Mouse (Mus musculus): ENCODE measurements around the gene Hist1h3g.
"Not testable (repeated sequence)": the region's sequence is repeated elsewhere in the genome, so short reads cannot be mapped to it uniquely, and the experiment has no call there.

Hist1h3g gene

DNA sequence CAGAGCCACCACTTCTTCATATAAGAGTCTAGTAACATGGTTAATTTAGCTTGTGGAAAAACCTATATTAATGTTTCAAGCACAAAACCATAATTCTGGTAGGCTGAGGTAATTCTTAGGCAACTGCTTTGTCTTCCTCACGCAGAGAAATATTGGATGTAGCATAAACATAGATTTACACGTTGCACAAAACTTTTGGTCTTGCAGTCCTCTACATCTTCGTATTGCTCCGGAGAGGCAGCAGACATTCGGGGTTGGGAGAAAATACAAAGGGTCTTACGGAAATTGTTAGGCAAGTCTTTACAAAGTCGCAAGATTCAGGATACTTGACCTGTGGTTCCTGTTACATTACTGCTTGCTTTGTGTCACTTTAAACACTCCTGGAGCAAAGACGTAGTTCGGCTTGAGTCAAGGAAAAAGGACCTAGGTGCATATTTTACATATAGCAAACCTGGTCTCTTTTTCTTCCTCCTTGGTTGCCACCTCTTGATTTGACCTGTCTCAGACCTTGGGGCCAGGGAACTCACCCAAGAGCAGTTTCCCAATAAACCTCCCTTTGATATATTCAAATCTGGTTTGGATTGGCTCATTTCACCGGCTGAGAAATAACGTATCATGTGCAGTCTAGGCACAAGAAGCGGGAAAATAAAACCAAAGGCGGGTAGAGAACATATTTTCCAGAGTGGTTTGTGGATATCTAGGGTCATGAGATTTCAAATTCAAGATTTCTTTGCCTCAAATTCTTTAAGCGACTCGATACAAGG, 672 bp upstream of the Hist1h3g start:
- DNase-seq (ENCODE audit: low read depth, low spot score) = peak; percentile 84

DNA sequence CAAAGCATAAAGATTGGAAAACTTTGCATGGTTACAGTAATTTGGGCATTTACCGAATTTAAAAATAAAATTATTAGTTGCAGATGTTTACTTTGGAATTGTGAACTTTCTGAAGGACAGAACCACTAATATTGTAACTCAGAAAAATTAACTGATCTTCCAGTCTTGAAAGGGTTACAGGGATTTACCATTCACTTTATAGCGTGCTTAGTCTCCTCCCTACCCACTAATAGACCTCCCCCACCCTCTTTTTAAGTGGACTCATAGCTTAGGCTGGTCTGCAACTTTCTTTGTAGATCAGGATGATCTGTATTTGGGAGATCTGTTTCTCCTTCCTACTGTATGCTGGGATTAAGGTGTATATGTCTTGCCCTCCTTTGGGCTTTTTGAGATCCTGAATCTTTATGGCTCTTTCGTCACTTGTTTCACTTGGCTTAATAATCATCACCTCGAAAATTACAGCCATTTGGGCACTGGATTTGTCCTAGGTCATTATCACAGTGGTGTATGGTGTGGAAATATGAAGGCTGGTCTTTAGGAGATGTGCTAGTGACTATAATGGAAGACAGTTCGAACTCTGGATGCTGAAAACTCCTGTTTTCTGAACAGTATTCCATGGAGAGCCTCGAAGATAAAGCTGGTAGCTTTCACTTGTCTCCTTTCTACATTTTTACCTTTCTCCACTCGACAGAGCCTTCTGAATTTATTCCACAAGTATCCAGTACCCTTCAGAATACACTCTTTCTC, 1.0 kb downstream of the Hist1h3g start:
- no peak for DNase-seq (ENCODE audit: low read depth, low spot score)

DNA sequence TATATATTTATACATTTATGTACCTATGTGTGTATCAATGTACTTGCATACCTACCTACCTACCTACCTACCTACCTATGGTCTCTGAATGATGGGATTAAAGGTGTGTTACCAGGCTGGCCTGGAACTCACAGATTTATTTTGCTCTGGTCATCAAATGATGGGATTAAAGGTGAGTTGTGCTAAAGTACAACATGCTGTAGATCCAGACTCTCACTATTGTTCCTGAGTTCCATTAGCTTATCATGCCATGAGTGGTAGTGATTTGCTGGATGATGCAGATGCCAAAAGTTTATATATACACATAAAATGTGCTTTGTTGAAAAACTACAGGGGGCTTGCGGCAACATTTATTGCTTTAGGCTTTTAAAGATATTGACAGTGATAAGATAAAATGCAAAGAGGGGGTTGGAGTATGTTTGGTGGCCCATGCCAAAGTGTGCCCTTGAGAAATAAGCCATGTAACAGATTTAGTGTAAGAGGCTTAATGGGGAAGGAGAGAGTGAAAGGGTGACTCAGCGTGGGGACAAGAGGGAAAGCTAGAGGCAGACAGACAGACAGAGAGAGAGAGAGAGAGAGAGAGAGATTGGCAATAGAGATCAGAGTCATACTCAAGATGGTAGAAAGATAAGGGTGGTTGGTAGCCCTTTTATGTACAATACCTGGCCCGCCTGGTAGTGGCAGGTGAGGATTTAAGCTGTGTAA, 1.9 kb downstream of the Hist1h3g start:
- DNase-seq (ENCODE audit: low read depth, low spot score) = no peak

DNA sequence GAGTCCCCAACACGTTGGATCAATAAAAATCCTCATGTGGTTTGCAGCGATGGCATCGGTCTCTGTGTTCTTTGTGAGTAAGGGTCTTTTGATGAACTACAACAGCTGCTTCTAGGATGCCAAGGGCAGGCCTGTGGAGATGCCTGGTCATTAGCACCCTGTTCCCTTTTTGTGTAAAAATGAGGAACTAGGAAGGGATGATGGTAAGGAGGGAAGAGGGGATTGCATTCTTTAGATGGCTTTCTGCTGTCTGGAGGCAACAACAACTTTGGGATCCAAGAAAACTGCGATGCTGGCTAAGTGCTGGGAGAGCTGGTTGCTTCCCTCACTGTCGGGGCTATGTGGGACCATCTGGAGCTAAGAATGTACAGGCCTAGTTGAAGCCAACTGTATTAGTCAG, 3.0 kb downstream of the Hist1h3g start:
- DNase-seq (ENCODE audit: low read depth, low spot score) = no peak

DNA sequence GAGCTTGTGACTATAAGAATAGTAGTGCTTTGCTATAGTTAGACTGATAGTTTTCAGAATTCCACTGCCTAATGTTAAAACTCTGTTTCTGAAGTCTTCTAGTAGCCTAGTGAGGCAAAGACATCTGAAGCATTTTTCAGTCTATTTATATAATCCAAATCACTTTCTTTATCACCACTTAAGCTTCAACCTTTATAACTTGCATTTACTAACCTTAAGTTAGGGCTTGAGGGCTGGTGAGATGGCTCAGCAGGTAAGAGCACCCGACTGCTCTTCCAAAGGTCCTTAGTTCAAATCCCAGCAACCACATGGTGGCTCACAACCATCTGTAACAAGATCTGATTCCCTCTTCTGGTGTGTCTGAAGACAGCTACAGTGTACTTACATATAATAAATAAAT, 4.6 kb downstream of the Hist1h3g start:
- not testable (repeated sequence) for DNase-seq (ENCODE audit: low read depth, low spot score)

DNA sequence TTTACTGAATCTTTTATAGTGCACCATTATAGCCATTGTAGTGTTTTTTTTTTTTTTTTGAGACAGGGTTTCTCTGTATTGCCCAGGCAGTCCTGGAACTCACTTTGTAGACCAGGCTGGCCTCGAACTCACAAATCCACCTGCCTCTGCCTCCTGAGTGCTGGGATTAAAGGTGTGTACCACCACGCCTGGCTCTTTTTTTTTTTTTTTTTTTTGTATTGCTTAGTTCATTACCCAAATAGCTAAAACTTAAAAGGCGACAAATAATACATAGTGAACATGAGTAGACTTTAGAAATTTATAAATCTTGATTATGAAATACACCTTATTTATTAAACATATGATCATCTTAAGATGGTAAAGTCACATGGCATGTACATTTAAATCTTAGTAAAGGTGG, 6.3 kb downstream of the Hist1h3g start:
- DNase-seq (ENCODE audit: low read depth, low spot score) = no peak

DNA sequence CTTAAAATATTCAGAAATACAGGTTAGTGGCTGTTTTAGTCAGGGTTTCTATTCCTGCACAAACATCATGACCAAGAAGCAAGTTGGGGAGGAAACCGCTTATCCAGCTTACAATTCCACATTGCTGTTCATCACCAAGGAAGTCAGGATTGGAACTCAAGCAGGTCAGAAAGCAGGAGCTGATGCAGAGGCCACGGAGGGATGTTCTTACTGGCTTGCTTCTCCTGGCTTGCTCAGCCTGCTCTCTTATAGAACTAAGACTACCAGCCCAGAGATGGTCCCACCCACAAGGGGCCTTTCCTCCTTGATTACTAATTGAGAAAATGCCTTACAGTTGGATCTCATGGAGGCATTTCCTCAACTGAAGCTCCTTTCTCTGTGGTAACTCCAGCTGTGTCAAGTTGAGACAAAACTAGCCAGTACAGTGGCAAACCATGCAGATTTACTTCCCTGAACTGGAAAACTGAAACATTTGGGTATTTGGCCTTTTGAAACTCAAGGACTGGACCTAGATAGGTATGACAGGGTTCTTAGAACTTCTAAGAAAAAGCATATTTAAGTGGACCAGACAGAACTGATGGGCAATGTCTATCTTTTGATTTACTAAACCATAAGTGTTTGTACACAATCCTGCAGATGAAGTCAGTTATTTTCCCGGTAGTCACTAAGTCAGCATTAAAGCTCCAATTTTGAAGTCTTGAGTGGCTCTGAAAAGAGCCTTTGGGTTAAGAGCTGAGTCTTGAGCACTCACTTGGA, 7.2 kb downstream of the Hist1h3g start:
- not testable (repeated sequence) for DNase-seq (ENCODE audit: low read depth, low spot score)

DNA sequence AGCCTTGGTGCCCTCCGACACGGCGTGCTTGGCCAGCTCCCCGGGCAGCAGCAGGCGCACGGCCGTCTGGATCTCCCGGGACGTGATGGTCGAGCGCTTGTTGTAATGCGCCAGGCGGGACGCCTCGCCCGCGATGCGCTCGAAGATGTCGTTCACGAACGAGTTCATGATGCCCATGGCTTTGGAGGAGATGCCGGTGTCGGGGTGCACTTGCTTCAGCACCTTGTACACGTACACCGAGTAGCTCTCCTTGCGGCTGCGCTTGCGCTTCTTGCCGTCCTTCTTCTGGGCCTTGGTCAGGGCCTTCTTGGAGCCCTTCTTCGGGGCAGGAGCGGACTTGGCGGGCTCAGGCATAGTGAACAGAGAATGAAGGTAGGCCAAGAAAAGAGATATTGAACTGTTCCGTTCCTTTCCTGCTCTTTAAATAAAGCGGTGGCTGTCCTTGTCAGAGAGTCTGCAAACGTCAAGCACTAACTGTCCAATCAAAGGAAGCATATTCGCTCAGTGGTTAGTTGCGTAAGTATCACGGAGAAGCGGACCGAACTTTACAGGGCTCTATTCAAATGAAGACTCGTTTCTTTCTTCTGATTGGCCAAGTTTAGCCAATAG, 7.9 kb downstream of the Hist1h3g start, which contains the start of gene Hist1h2bh:
TSS of gene Hist1h2bh (minus strand) at position 394 of the 609 bp plus-strand sequence.
- peak; percentile 95 for DNase-seq (ENCODE audit: low read depth, low spot score)

DNA sequence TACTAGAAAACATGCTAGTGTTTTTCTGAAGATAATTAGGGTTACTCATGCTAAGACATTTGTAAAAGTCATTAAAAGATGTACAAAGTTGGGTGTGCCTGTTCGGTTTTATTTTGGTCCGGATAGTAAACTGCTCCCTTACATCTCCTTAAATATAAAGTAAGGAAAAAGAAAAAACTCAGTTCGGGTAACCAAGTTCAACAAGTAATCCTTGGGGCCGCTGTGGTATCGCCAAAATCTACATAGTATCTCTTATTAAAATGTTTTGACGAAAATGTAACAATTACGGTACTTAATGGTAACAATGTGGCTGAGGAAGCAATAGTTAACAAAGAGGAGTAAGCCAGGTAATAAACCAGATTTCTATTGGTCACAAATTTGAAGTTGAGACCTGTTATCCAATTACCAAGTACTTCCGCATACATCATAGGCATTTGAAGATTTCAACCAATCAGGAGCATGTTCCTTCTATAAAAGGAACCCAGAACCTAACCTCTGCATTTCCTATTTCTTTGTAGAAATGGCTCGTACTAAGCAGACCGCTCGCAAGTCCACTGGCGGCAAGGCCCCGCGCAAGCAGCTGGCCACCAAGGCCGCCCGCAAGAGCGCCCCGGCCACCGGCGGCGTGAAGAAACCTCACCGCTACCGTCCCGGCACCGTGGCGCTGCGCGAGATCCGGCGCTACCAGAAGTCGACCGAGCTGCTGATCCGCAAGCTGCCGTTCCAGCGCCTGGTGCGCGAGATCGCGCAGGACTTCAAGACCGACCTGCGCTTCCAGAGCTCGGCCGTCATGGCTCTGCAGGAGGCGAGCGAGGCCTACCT, 9.0 kb downstream of the Hist1h3g start, which contains the start of gene Hist1h3f:
TSS of gene Hist1h3f (plus strand) at position 88 of the 822 bp plus-strand sequence.
- peak; percentile 97 for DNase-seq (ENCODE audit: low read depth, low spot score)

DNA sequence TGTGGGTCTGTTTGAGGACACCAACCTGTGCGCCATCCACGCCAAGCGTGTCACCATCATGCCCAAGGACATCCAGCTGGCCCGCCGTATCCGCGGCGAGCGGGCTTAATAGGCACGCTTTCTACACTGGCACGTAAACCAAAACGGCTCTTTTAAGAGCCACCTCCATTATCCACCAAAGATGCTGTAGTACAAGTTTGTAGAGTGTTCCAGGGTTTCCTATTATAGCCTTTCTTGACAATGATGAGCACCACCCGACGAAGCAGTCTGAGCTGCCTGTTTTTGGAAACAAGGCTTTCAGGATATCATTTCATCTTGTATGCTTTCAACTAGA, 9.5 kb downstream of the Hist1h3g start:
- not testable (repeated sequence) for DNase-seq (ENCODE audit: low read depth, low spot score)

DNA sequence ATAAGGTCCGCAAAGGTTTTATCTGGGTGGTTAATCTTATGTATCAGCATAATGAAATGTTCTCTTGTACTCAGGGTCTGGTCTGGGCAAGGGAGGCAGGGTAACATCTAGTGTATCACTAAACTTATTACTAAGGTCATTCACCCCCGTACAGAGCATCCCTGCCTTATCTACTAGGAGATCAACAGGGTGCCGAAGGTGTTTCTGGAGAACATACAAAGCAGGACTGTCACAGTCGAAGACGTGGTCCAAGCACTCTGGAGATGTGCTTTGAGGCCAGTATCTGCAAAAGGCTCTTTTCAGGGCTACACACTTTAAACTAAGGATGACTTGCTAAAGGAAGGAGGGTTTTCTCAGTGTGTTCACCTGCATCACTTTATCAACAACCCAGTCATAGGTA, 11.5 kb downstream of the Hist1h3g start:
- no peak for DNase-seq (ENCODE audit: low read depth, low spot score)

DNA sequence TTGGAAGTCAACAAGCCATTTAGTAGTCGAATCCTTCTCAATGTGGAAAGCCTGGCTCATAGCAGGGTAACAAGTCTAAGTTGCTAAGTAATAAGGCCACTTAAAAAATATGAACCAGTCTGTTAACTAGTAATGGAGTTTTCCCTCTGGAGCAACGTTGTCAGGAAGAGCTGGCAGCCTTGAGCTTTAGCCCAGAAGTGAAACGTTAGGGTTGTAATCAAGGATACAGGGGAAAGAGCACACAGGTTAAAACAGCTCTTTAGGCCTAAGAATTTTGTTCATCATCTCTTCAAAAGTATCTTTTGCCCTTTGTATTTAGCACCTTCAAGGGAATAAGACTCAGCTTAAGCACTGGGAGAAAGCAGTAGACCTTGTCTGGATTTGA, 15.5 kb downstream of the Hist1h3g start:
- no peak for DNase-seq (ENCODE audit: low read depth, low spot score)

DNA sequence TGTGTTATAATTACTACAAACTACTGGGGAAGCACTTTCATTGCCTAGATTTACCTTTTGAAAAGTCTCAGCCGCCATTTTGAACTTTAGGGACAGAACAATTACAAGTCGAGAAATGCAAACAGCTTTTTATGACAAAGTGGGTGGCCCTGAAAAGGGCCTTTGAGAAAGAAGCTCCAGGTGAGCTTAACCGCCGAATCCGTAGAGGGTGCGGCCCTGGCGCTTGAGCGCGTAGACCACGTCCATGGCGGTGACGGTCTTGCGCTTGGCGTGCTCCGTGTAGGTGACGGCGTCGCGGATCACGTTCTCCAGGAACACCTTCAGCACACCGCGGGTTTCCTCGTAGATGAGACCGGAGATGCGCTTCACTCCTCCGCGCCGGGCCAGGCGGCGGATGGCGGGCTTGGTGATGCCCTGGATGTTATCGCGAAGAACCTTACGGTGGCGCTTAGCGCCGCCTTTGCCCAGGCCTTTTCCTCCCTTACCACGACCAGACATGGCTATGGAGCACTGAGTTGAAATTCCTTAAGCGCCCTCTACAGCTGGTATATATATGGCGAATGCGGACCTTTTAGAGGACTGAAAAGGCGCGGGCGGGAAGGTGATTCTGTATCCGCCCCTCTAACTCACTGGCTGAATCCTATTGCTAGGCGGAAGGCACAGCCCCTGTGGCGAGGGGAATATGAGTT, 16.1 kb downstream of the Hist1h3g start, which contains the start of gene Hist1h4f:
TSS of gene Hist1h4f (minus strand) at position 503 of the 689 bp plus-strand sequence.
- DNase-seq (ENCODE audit: low read depth, low spot score) = peak; percentile 97

DNA sequence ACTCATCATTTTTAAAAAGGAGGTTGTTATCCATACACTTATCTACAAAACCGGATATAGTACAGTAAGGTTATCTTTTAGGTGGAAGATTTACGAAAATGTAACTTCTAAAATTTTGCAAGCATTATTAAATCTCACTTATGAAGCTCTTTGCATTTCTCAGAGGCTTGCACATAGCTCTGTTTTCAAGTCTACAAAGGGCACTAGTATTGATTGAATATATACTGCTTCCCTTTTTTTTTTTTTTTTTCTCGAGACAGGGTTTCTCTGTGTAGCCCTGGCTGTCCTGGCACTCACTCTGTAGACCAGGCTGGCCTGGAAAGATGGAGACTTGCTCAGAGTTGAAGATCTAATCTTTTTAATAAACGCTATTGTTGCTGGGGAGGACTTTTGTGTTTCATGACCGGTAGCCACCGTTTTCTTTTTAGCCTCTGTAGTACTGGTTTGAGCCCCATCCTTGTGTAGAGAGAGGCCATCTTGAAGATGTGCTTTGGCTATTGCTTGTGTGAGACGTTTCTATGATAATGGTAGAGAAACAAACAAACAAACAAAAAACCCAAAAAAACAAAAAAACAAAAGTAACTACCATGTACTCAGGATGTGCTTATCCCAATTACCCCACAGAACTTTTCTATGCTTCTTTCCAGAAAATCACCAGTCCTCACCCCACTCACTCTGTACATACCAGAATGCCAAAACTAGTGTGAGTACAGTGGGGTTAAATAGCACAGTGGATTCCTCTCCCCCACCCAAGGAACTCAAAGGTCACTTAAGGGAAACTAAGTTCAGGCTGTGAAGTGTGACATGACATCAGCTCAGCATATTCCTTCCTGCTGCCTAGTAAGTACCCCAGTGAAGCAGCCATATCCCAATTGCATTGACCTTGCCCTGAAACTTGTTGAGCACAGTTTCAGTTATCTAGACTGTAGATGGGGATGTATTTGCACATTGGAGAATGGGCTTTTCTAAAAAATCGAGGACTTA, 17.0 kb downstream of the Hist1h3g start:
- no peak for DNase-seq (ENCODE audit: low read depth, low spot score)

DNA sequence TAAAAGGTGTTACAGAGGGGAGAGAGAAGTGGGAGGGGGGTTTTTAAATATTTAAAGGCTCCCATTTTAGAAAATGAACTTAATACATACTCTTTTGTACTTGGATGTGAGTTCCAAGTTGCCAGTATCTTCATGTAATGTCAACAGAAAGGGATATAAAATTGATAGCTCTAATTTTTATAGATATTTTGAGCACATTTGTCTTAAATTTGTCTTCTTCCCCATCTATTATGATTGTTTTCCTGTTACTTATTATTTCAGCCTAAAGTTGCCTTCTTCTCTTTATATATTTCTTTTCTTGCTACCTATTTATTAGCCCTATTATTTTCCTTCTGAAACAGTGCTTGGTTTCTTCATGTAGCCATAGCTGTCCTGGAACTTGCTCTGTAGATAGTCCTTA, 17.7 kb downstream of the Hist1h3g start, which contains the start of gene Hist1h1d:
TSS of gene Hist1h1d (plus strand) at position 301 of the 400 bp plus-strand sequence.
- DNase-seq (ENCODE audit: low read depth, low spot score) = no peak

DNA sequence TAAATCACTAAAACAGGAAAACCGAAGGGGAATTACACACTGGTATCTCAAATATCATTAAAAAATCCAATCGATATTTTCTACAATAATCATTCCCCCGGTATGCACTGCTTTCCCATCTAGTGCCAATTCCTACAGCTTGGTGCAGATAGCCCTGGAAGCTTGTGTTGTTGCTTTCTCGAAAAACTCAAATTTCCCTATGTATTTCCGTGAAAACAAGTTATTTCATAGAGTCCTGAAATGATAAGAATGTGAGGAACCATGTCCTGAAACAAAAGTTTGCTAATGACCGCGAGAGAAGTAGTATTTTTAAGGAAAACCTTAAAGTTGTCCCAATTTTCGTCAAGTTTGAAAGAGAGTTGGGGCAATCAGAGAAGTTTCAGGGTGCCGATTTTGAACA, 19.2 kb downstream of the Hist1h3g start:
- no peak for DNase-seq (ENCODE audit: low read depth, low spot score)

DNA sequence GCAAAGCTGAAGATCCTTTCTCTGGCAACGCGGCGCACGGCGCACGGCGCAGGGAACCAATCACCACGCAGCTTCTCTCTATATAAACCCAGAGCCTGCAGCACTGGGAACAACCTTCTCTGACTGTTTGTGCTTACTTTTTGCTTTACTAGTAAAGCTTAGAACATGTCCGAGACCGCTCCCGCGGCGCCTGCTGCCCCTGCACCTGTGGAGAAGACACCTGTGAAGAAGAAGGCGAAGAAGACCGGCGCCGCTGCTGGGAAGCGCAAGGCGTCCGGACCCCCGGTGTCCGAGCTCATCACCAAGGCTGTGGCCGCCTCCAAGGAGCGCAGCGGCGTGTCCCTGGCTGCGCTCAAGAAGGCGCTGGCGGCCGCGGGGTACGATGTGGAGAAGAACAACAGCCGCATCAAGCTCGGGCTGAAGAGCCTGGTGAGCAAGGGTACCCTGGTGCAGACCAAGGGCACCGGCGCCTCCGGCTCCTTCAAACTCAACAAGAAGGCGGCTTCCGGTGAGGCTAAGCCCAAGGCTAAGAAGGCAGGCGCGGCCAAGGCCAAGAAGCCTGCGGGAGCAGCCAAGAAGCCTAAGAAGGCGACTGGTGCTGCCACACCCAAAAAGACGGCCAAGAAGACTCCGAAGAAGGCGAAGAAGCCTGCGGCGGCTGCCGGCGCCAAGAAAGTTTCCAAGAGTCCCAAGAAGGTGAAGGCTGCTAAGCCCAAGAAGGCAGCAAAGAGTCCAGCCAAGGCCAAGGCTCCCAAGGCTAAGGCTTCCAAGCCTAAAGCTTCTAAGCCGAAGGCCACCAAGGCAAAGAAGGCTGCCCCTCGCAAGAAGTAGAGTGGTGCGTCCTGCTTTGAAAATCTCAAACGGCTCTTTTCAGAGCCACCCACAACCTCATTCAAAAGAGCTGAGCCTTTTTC, 20.0 kb downstream of the Hist1h3g start:
- peak; percentile 93 for DNase-seq (ENCODE audit: low read depth, low spot score)

Measured in forelimb bud, embryonic 11.5 days (tissue).